Mouse (Mus musculus) adipocyte (in vitro differentiated cells): ENCODE results near the gene Foxn1.

Experiments
- DNase-seq: peaks from one replicate; pipeline ENCODE4 v3.0.0-alpha.2; 2016; ENCODE audit warnings: low spot score

The Foxn1 gene

GRCm38 (mm10) chr11:78355471-78356238, 30.7 kb downstream of the Foxn1 start:
- DNase-seq = peak; percentile 83

DNA sequence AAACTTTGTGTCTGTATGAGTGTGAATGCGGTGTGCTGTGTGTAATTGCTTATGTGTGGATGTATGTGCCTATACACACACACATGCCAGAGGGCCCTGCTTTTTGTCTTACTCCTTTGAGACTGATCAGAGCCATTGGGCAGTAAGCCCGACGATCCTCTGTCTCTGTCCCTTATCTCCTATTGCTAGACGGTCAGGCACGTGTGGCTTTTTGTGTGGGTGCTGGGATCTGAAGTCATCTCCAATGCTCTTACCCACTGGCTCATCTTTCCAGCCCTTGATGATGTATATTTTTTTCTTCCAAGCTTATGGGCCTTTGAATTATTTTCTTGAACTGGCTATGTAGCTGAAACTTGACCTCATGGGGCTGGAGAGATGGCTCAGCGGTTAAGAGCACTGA, 31.5 kb downstream of the Foxn1 start:
- no peak for DNase-seq

DNA sequence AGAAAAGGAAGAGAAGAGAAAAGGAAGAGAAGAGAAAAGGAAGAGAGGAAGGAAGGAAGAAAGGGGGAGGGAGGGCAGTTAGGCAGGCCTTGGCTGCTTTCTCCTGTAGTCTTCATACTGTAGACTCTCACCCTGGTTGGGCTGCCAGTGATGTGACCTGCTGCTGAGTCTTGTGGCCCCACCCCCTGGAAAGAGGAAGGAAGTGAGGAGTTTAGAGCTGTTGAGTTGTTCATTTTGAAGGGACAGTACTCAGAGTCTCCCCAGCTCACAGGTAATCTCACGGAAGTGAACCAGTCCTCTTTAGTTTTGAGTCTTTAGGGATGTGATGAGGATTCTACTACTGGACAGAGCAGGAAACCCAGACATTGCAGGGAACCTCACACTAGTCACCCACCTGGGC, 33.3 kb downstream of the Foxn1 start:
- no peak for DNase-seq

DNA sequence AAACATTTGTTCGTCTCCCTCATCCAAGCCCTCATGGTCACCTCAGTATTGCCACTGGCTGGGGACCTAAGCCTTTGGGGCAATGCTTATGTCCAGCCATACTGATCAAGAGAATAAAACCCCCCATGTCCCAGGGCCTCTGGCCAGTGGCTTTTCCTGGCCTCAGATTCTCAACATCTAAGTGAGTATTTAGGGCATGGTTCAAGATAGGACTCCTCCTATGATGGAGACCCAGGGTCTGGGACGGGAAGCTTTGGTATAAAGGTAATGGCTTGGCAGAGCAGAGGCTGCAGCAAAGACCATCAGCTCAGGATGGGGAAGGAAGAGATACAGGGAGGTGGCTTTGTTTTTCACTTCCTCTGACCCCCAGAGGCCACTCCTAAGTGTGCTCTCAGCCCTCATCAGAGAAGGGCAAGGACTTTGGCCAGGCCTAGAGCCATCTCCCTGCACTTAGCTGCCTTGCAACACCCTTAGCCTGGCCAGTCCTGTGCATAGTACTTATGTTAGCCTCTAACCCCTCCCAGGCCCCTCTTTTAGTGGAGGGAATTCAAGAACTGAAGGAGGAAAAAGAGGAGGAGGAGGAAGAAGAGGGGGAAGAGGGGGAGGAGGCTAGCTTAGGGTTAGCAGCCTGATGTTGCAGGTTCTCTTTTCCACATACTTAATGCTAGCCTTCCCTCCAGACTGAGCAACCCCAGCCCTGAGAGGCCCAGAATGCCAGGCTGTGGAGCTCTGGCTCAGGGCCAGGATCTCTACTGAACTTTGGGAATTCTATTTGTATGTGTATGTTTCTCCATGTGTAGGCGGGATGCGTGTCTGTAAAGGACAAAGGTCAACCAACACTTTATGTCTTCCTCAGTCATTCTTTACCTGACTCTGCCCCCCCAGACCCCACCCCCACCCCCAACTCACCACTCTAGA, 36.7 kb downstream of the Foxn1 start:
- peak; percentile 43 for DNase-seq

DNA sequence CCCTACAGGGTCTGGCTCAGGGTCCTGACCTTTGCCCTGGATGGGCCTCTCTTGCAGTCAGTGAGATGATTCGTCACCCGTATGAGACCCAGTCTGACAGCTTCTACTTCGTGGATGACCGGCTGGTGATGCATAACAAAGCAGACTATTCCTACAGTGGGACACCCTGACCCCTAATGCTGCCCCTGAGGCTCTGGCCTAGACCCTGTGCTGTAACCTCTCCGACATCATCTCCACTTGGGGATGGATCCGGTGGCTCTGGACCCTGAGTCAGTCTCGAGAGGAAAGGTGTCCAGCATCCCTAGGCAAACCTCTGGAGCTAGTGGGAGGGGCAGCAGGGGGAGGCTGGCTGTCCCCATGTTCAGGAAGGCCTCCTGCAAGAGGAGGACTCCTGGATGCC, 37.9 kb downstream of the Foxn1 start:
- no peak for DNase-seq

DNA sequence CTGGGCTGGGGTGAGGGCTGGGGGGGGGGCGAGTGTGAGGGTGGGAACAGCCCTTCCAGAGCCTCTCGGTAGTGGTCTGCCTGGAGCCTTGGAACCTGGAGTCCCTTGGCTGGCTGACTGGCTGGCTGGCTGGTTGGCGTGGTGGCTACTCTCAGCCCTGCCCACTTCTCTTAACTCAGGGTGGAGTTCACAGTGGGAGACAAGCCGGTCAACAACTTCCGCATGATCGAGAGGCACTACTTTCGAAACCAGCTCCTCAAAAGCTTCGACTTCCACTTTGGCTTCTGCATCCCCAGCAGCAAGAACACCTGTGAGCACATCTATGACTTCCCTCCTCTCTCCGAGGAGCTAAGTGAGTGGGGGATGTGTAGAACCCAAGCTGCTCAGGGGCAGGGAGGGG, 38.5 kb downstream of the Foxn1 start:
- DNase-seq = no peak

DNA sequence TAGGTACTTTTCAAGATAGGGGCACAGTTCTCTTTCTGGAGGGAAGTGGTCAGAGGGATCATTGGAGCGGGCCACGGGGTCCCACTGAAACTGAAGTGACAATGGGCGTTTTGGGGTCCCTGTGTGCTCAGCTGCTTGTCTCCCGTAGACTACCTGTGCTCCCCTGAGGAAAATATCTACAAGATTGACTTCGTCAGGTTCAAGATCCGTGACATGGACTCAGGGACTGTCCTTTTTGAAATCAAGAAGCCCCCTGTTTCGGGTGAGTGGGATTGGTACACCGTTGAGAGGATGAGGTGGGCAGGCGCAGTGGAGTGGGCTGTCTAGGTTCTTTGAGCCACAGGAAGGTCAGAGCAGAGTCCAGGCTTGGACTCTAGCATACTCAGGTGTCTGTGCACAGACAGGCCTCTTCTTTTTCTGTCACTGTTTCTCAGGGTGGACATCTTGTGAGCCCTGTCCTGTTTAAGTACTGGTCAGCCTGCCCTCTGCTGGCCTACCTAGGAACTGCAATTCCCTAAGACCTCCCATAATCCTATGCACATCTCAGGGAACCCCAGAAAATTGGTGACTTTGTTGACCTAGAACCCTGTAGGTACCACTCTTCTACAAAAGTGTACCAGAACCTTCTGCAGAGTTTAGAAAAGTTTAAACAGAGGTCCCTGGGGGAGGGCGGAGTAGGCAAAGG, 39.1 kb downstream of the Foxn1 start:
- DNase-seq = peak; percentile 83

- no peak for DNase-seq
Measured at GRCm38 (mm10) chr11:78346326-78347069, 39.9 kb downstream of the Foxn1 start.

DNA sequence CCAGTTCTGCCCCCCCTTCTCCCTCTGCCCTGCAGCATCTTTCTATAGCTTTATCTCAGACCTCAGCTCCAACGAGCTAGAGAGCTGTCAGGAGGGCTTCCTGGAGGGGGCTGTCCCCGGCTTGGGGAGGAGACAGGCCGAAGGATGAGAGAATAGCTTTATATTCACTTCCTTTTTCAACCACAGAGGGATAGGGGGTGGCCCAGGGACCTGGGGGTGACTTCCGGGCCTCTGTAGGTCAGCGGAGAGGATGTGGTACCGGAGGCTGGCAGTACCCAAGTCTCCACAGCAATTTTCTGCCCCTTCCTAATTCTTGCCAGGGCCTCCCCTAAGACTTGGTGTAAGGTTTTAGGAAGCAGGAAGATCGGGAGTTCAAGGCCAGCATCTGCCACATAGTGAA, 40.6 kb downstream of the Foxn1 start:
- DNase-seq = no peak

- DNase-seq = peak; percentile 78
Measured at GRCm38 (mm10) chr11:78344890-78345715, 41.3 kb downstream of the Foxn1 start.

GRCm38 (mm10) chr11:78344328-78344889, 41.9 kb downstream of the Foxn1 start:
- no peak for DNase-seq

DNA sequence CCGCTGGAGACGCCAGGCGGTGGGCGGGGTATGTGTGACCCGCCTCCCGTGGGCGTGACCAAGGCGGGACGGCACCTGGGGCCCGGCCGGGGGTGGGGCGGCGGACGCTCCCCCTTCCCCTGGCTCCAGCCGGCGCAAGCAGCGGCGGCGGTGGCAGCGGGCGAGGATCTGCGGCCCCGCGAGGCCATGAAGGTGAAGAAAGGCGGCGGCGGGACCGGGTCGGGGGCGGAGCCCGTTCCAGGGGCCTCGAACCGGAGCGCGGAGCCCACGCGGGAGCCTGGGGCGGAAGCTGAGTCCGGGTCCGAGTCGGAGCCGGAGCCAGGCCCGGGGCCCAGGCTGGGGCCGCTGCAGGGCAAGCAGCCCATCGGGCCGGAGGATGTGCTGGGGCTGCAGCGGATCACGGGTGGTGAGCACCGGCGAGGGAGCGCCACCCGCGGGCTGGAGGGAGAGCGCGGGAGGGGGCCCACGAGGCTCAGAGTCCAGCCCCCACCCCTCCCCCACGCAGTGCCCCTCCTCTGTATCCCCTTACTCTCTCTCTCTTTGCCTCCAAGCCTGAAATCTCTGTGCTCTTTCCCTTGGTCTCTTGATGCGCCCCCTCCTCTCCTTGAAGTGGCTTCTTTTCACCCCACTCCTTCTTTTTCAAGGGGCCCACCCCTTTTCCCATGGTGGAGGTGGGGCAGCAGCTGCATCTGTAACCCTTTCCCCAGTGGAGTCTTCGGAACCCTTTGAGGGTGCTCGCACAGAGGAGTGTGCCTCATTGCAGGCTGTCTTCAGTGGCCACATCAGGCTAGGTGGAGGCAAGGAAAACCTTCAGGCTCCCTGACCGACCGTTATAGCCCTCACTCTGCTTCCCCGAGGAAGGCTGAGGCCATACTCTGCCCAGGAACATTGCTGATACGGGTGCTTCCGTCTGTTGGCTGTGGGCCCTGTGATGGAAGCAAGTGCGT, 42.7 kb downstream of the Foxn1 start, which contains the start of gene Unc119:
Gene Unc119, plus strand, starts transcription at position 102 of the 947 bp plus-strand sequence.
- DNase-seq = peak; percentile 68

DNA sequence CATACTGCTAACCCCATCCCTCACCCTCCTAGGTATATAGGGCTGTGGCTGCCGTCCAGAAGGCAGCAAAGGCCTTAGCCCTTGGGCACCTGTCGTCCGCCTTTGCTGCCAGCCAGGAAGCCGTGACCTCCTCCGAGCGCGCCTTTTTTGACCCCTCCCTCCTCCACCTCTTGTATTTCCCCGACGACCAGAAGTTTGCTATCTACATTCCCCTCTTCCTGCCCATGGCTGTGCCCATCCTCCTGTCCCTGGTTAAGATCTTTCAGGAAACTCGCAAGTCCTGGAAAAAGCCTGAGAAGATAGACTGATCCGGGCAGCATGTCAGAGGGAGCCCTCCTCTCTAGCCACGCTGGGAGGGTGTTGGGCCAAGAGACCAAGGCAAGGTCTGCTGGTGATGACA, 44.7 kb downstream of the Foxn1 start:
- DNase-seq = no peak

GRCm38 (mm10) chr11:78337040-78337439, 49.3 kb downstream of the Foxn1 start:
- DNase-seq = no peak

GRCm38 (mm10) chr11:78333992-78334391, 52.4 kb downstream of the Foxn1 start:
- DNase-seq = no peak

DNA sequence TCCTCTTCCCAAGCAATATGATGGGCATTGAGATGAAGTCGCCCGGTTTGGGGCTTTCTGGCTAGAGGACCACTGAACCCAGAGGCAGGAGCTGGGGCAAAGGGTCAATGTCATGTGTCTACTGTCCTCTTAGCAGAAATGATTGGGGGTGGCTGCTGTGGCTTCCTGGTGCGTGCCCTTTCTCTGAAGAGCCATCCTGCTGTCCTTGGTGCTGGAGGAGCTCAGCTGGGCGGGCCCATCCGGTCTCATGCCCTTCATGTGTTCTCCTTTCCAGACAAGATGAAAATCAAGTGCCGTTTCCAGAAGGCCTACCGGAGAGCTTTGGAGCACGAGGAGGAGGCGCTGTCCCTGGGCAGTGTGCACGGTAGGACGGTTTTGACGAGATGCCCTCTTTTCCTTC, 53.7 kb downstream of the Foxn1 start:
- no peak for DNase-seq

DNA sequence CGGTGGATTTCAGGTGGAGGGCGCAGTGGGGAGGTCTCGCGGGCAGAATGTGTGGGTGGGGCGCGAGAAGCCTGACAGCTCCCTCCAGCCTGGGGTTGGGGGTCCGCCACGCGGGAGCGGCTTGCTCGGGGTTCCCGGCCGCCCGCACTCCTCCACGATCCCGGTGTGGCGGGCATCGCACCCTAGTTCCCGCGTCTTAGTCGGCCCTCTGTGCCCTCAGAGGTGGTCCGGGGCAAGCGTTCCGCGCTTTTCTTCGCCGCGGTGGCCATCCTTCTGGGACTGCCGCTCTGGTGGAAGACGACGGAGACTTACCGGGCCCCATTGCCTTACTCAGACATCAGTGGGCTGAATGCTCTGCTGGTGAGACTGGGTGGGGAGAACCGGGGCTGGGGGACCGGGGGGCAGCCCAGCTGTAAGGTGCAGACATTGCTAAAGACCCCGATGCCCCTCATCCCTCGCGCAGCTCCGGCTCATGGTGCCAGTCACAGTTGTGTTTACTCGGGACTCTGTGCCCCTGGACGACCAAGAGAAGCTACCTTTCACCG, 57.8 kb downstream of the Foxn1 start:
- DNase-seq = no peak

- peak; percentile 96 for DNase-seq
Measured at GRCm38 (mm10) chr11:78327634-78328511, 58.5 kb downstream of the Foxn1 start, which contains the start of gene Pigs. Gene Pigs, plus strand, starts transcription at chr11:78328415.
